Mouse (Mus musculus): ENCODE measurements at regions not wholly inside any gene's neighbourhood (a gene's known extent, or its start where the extent isn't known, plus 50 kb on each side); places are given as distances from the start of the nearest gene placed in this dataset. TPM values are rescaled to one million over a fixed set of nuclear protein-coding genes. Genes with fewer than 3 reads are reported as not detected.

DNA sequence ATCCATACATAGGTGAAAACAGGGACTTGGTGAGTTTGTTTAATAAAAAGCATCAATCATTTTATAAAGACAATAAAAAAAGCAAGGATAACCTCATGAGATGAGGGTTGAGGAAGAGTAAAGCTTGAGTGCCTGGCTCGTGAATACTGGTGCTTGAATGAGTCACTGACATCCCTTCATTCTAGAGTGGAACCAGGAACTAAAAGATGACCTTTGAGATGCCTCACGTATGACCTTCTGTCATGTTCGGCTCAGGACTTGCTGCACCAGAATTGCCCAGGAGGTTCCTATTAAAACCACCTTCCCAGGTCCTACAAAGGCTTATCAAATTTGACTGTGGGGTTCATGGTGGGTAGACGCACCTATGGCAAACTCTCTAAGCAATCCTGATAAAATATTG is 61.5 kb upstream of the Elac2 start:
- no peaks in the 10 kb centered on the region for H3K36me3 ChIP-seq (ENCODE audit: control insufficient read depth, insufficient read depth, low read length)
- no peaks in the 10 kb centered on the region for H3K27me3 ChIP-seq (replicated peaks; ENCODE audit: control insufficient read depth, insufficient read depth, low read length)
- ATAC-seq = no peak
- no peaks in the 10 kb centered on the region for H3K9me3 ChIP-seq (ENCODE audit: control insufficient read depth, low read length)
- WGBS = 68% methylated on average over 4 of the region's 4 CpGs
- no peaks in the 10 kb centered on the region for H3K4me1 ChIP-seq (ENCODE audit: control insufficient read depth, insufficient read depth, low read length)
- no peak overlapping the region for H3K4me3 ChIP-seq (ENCODE audit: low read length)
- no peak overlapping the region for H3K9ac ChIP-seq (ENCODE audit: low read depth, low read length)
- no peak overlapping the region for H3K27ac ChIP-seq (ENCODE audit: low read length)
- H3K4me2 ChIP-seq (ENCODE audit: low read depth, low read length) = no peak overlapping the region

DNA sequence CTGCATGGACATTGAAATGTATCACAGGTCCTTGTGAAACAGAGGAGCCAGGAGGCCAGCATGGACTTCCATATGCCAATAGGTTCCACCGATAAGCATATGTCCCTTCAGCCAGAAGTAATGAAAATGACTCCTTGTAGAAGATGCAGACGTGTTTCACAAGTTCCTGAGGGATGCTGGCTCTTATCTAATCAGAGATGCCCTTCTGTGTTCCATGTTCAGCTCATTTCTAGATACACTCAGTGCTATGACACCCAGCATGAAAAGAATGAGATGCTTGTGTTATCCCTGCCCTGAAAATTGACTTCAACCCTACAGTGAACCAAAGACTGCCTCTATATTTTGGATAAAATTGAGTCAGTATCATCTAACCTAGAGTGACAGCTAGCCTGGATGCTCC is 53.8 kb upstream of the Elac2 start:
- Histone ChIP-seq H3K27ac (ENCODE audit: low read length) (no peak overlapping the region), H3K36me3 (ENCODE audit: control insufficient read depth, insufficient read depth, low read length) (no peaks in the 10 kb centered on the region), H3K4me2 (ENCODE audit: low read depth, low read length) (no peak overlapping the region), H3K27me3 (replicated peaks; ENCODE audit: control insufficient read depth, insufficient read depth, low read length) (no peaks in the 10 kb centered on the region), H3K4me3 (ENCODE audit: low read length) (no peak overlapping the region), H3K9me3 (ENCODE audit: control insufficient read depth, low read length) (no peaks in the 10 kb centered on the region), H3K9ac (ENCODE audit: low read depth, low read length) (no peak overlapping the region), H3K4me1 (ENCODE audit: control insufficient read depth, insufficient read depth, low read length) (no peaks in the 10 kb centered on the region)
- ATAC-seq = no peak
- WGBS = 78% methylated on average over 2 of the region's 2 CpGs

DNA sequence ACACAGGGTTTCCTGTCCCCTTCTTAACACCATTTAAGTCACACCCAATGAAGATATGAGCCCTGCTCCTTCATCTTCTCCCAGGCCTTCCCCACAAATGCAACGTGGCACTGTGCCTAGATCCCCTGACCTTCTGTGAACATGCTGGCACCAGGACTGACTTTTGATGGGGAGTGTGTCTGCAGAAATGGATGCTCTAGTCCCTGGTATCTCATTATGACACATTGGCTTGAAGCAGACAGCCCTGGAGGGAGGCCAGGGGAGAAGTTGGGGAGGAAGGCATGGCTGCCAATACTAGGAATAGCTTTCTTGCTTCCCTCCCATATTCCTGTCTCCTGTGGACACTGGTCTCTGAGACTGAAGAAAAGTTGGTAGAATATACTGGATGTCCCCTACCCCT is 52.9 kb upstream of the Elac2 start:
- H3K27me3 ChIP-seq (replicated peaks; ENCODE audit: control insufficient read depth, insufficient read depth, low read length) = no peaks in the 10 kb centered on the region
- no peak for ATAC-seq
- WGBS = 64% methylated on average over 1 of the region's 1 CpGs
- H3K9ac ChIP-seq (ENCODE audit: low read depth, low read length) = no peak overlapping the region
- H3K27ac ChIP-seq (ENCODE audit: low read length) = no peak overlapping the region
- H3K9me3 ChIP-seq (ENCODE audit: control insufficient read depth, low read length) = no peaks in the 10 kb centered on the region
- H3K4me2 ChIP-seq (ENCODE audit: low read depth, low read length) = no peak overlapping the region
- no peaks in the 10 kb centered on the region for H3K36me3 ChIP-seq (ENCODE audit: control insufficient read depth, insufficient read depth, low read length)
- H3K4me1 ChIP-seq (ENCODE audit: control insufficient read depth, insufficient read depth, low read length) = no peaks in the 10 kb centered on the region
- H3K4me3 ChIP-seq (ENCODE audit: low read length) = no peak overlapping the region

Small RNAs in the stretch of these regions (microRNA-seq; reads per million reads assigned to microRNA genes)
- gene Gm24275 = not detected
